Mouse (Mus musculus): ENCODE measurements at regions not wholly inside any gene's neighbourhood (a gene's known extent, or its start where the extent isn't known, plus 50 kb on each side); places are given as distances from the start of the nearest gene placed in this dataset.

GRCm38 (mm10) chr7:115270803-115271202, 527.3 kb downstream of the Insc start:
- TF ChIP-seq CTCF (IDR thresholded peaks at IDR 0.05; ENCODE audit: low read depth) (no peak), EP300 (IDR thresholded peaks at IDR 0.05; ENCODE audit: low read depth) (no peak)
